Mouse (Mus musculus) heart, embryonic 12.5 days (tissue): ENCODE data around the gene Olfr455. TPM values are rescaled to one million over a fixed set of nuclear protein-coding genes. Genes with fewer than 3 reads are reported as not detected.

Experiments
- polyA plus RNA-seq: library from polyadenylated mRNA; unstranded; fragments of >200 nt; fragmentation: Nextera tagmentation; extraction: Ambion mirVana; gene quantifications from 2 replicates; pipeline ENCODE4 v1.2.1, GENCODE M21; 2016

Gene Olfr455
- polyA plus RNA-seq, 1 experiment from 2014 or later = not detected

Other genes with a start within 250 kb of the Olfr455 start
- 0.37 and 0.52 TPM in 2 replicates for gene Fam131b, start 222.9 kb downstream of the Olfr455 start, polyA plus RNA-seq
- gene Zyx, start 198.0 kb downstream of the Olfr455 start, polyA plus RNA-seq = 213 and 219 TPM in 2 replicates
- 4.7 and 5.5 TPM in 2 replicates for gene Epha1, start 174.3 kb downstream of the Olfr455 start, polyA plus RNA-seq
- gene Tas2r143, start 147.3 kb downstream of the Olfr455 start, polyA plus RNA-seq = not detected in 2 replicates
- gene Tas2r135, start 142.2 kb downstream of the Olfr455 start, polyA plus RNA-seq = not detected in 2 replicates
- gene Tas2r126, start 113.1 kb downstream of the Olfr455 start, polyA plus RNA-seq = not detected in 2 replicates
- gene Olfr458, start 82.4 kb downstream of the Olfr455 start, polyA plus RNA-seq = not detected in 2 replicates
- not detected in 2 replicates for gene Olfr457, start 71.3 kb downstream of the Olfr455 start, polyA plus RNA-seq
- gene Olfr456, start 60.4 kb downstream of the Olfr455 start, polyA plus RNA-seq = not detected in 2 replicates
- not detected in 2 replicates for gene Tcaf3, start 50.1 kb upstream of the Olfr455 start, polyA plus RNA-seq
- gene Tcaf2, start 97.7 kb upstream of the Olfr455 start, polyA plus RNA-seq = 3.0 and 3.1 TPM in 2 replicates
- 60.3 and 61.6 TPM in 2 replicates for gene Tcaf1, start 162.5 kb upstream of the Olfr455 start, polyA plus RNA-seq
- gene Olfr453, start 191.8 kb upstream of the Olfr455 start, polyA plus RNA-seq = not detected in 2 replicates
- gene Olfr38, start 208.8 kb upstream of the Olfr455 start, polyA plus RNA-seq = not detected in 2 replicates
- gene Olfr452, start 237.5 kb upstream of the Olfr455 start, polyA plus RNA-seq = not detected in 2 replicates